ENCODE assay signal across 9 mouse cellular contexts in the genomic region with DNA sequence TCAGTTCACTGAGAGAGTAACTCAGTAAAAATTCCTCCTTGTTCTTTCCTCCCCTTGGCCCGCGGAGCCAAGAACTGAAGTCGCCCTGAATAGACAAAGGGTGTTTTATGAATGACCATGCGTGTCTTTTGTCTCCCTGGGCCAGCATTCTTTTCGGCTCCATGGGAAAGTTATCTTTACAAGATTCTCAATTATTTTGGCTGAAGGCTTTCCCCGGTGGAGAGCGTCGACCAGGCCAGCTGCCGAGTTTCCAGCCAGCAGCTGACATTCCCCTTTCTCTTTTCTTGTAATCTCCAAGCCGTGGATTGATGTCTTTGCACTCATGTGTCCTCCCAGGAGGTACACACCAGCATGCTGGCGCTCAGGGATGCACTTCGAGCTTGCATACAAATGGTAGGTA. TPM values are rescaled to one million over a fixed set of nuclear protein-coding genes. Genes with fewer than 3 reads are reported as not detected.
DNase-seq lines count a peak whose midpoint lies in the region; ATAC-seq and TF ChIP-seq lines count a peak whose summit lies in the region.
"Had no signal": no experiment of that assay in that cellular context is flagged by ENCODE, and none has a peak within 500 bp of the region (broad histone marks: within the 10 kb centered on the region; RNA-seq: fewer than 3 reads in every experiment).

No protein-coding gene starts in this region.

- H3K27me3 ChIP-seq in heart, embryonic 13.5 days (replicated peaks), result no peaks in the 10 kb centered on the region
- H3K27me3 ChIP-seq in midbrain, embryonic 13.5 days, result no peaks in the 10 kb centered on the region
- no peaks in the 10 kb centered on the region for H3K27me3 ChIP-seq in liver, postnatal 0 days (ENCODE audit: insufficient read depth, low read length)

- H3K36me3 ChIP-seq in heart, embryonic 13.5 days, result no peaks in the 10 kb centered on the region
- H3K36me3 ChIP-seq in midbrain, embryonic 13.5 days, result peaks cover 10% of the 10 kb centered on the region
- no peaks in the 10 kb centered on the region for H3K36me3 ChIP-seq in liver, postnatal 0 days (replicated peaks; ENCODE audit: insufficient read depth, low read length)

- peak; percentile 93 for DNase-seq in Muller cell, postnatal 12 days (ENCODE audit: inconsistent ontology term)
- peak; percentile 76 for DNase-seq in embryo, embryonic 11 days
- no peak for DNase-seq in right cerebral cortex, postnatal 36 days (ENCODE audit: low spot score in 2 of 2)
- DNase-seq in ovary, postnatal 10 days (ENCODE audit: low spot score), result no peak
- DNase-seq in liver, postnatal 0 days, result no peak
- no peak for DNase-seq in layer of hippocampus, adult 18-20 months (ENCODE audit: low spot score in 2 of 2)

- no peak overlapping the region for H3K4me3 ChIP-seq in heart, embryonic 13.5 days
- H3K4me3 ChIP-seq in midbrain, embryonic 13.5 days (replicated peaks), result no peak overlapping the region
- no peak overlapping the region for H3K4me3 ChIP-seq in liver, postnatal 0 days (ENCODE audit: low read depth, low read length)

- ATAC-seq in heart, embryonic 13.5 days (ENCODE audit: extremely low read depth, insufficient number of reproducible peaks, low FRiP score, low TSS enrichment), result no peak
- peak; percentile 70 for ATAC-seq in midbrain, embryonic 13.5 days
- ATAC-seq in liver, postnatal 0 days, result no peak

- 43% methylated on average over 12 of the region's 12 CpGs for WGBS in heart, embryonic 13.5 days
- 5% methylated on average over 12 of the region's 12 CpGs for WGBS in midbrain, embryonic 13.5 days
- 77% methylated on average over 12 of the region's 12 CpGs for WGBS in liver, postnatal 0 days (ENCODE audit: insufficient replicate concordance)

- no peak for TF ChIP-seq CTCF in liver, postnatal 0 days (IDR thresholded peaks at IDR 0.05; ENCODE audit: low read depth)

- TF ChIP-seq EP300 in liver, postnatal 0 days (IDR thresholded peaks at IDR 0.05; ENCODE audit: low read depth), result no peak

- no peaks in the 10 kb centered on the region for H3K9me3 ChIP-seq in heart, embryonic 13.5 days
- H3K9me3 ChIP-seq in midbrain, embryonic 13.5 days, result no peaks in the 10 kb centered on the region
- H3K9me3 ChIP-seq in liver, postnatal 0 days (ENCODE audit: low read length), result no peaks in the 10 kb centered on the region

- H3K27ac ChIP-seq in heart, embryonic 13.5 days (replicated peaks), result peak overlapping the region; percentile 48
- peak overlapping the region; percentile 85 for H3K27ac ChIP-seq in midbrain, embryonic 13.5 days
- H3K27ac ChIP-seq in liver, postnatal 0 days (ENCODE audit: low read depth), result no peak overlapping the region

- peaks cover 33% of the 10 kb centered on the region for H3K4me1 ChIP-seq in heart, embryonic 13.5 days
- H3K4me1 ChIP-seq in midbrain, embryonic 13.5 days (replicated peaks), result peaks cover 28% of the 10 kb centered on the region
- H3K4me1 ChIP-seq in liver, postnatal 0 days (ENCODE audit: insufficient read depth), result no peaks in the 10 kb centered on the region

- H3K4me2 ChIP-seq in heart, embryonic 13.5 days, result no peak overlapping the region
- H3K4me2 ChIP-seq in midbrain, embryonic 13.5 days (replicated peaks), result no peak overlapping the region
- no peak overlapping the region for H3K4me2 ChIP-seq in liver, postnatal 0 days (ENCODE audit: low read depth, low read length)

- H3K9ac ChIP-seq in heart, embryonic 13.5 days, result no peak overlapping the region
- no peak overlapping the region for H3K9ac ChIP-seq in midbrain, embryonic 13.5 days (replicated peaks)
- H3K9ac ChIP-seq in liver, postnatal 0 days (replicated peaks), result no peak overlapping the region

RNA-seq across cellular contexts. Expression of gene Pdpn, which starts 19.7 kb away (rescaled TPM):
- 25.4 and 28.0 TPM in 2 replicates for polyA plus RNA-seq in heart, embryonic 13.5 days (2015; fragmentation: Nextera tagmentation; extraction: Ambion mirVana)
- polyA plus RNA-seq in midbrain, embryonic 13.5 days (2015; fragmentation: Nextera tagmentation; extraction: Ambion mirVana), result 70.8 and 72.5 TPM in 2 replicates
- 1.6 TPM in 2 replicates for polyA plus RNA-seq in liver, postnatal 0 days (2015; fragmentation: Nextera tagmentation; extraction: Ambion mirVana)
- 10 to 100 TPM; 18.9 to 20.0 TPM for total RNA-seq in layer of hippocampus, adult 18-20 months (2021)
- total RNA-seq: liver, adult 2 months had no signal

Comparison
In these comparisons a context has a peak if more than half of its experiments do, and no peak if none do; other contexts are left out.
1. DNase-seq: peak in Muller cell, postnatal 12 days (single experiment) and embryo, embryonic 11 days (single experiment); none in right cerebral cortex, postnatal 36 days (0 of 2), ovary, postnatal 10 days (single experiment), liver, postnatal 0 days (single experiment) and layer of hippocampus, adult 18-20 months (0 of 2).
2. RNA of gene Pdpn, which starts 19.7 kb away (polyA plus RNA-seq): 70.8 to 72.5 TPM in midbrain, embryonic 13.5 days and 25.4 to 28.0 TPM in heart, embryonic 13.5 days; 1.6 TPM in liver, postnatal 0 days; every median in the first group is over 10 times any median in the second.